Mouse (Mus musculus) bone marrow macrophage, adult 2 months (primary cell): ENCODE results near the gene Atp5e.

Source experiments
- CTCF ChIP-seq: IDR thresholded peaks from 2 replicates; pipeline ENCODE4 v1.5.1; 2012; ENCODE audit warnings: low read depth, mild to moderate bottlenecking, low read length, moderate library complexity
- POLR2A ChIP-seq: IDR thresholded peaks from 2 replicates; pipeline ENCODE4 v1.6.1; 2012; ENCODE audit warnings: mild to moderate bottlenecking, low read depth, low read length, borderline replicate concordance

GRCm38 (mm10) chr2:174502831-174503460, 39.0 kb upstream of the Atp5e start:
- TF ChIP-seq CTCF, result no peak
- no peak for TF ChIP-seq POLR2A
